Mouse (Mus musculus) gastrocnemius, postnatal 10 days (tissue): ENCODE measurements at regions not wholly inside any gene's neighbourhood (a gene's known extent, or its start where the extent isn't known, plus 50 kb on each side); places are given as distances from the start of the nearest gene placed in this dataset.

Experiments
- DNase-seq: peaks from one replicate; pipeline ENCODE4 v3.0.0; 2021; ENCODE audit warnings: mixed read lengths

GRCm38 (mm10) chr2:169234368-169235070 is 279.1 kb upstream of the Zfp64 start:
- no peak for DNase-seq

GRCm38 (mm10) chr2:169233151-169234123 is 278.1 kb upstream of the Zfp64 start:
- no peak for DNase-seq

- no peak for DNase-seq
Observed at GRCm38 (mm10) chr2:169222264-169222663, 266.9 kb upstream of the Zfp64 start.

GRCm38 (mm10) chr2:169221141-169221540 is 265.8 kb upstream of the Zfp64 start:
- DNase-seq: no peak

GRCm38 (mm10) chr2:169215546-169216043 is 260.2 kb upstream of the Zfp64 start:
- DNase-seq: no peak

- no peak for DNase-seq
Observed at GRCm38 (mm10) chr2:169214396-169214795, 259.0 kb upstream of the Zfp64 start.

GRCm38 (mm10) chr2:169213314-169213713 is 257.9 kb upstream of the Zfp64 start:
- no peak for DNase-seq

GRCm38 (mm10) chr2:169212676-169213257 is 257.4 kb upstream of the Zfp64 start:
- no peak for DNase-seq

- DNase-seq: no peak
Observed at GRCm38 (mm10) chr2:169204254-169204752, 248.9 kb upstream of the Zfp64 start.

GRCm38 (mm10) chr2:169191974-169192373 is 236.6 kb upstream of the Zfp64 start:
- no peak for DNase-seq

GRCm38 (mm10) chr2:169191465-169191864 is 236.1 kb upstream of the Zfp64 start:
- no peak for DNase-seq

GRCm38 (mm10) chr2:169177565-169177964 is 222.2 kb upstream of the Zfp64 start:
- DNase-seq: no peak

GRCm38 (mm10) chr2:169168795-169169194 is 213.4 kb upstream of the Zfp64 start:
- no peak for DNase-seq

- no peak for DNase-seq
Observed at GRCm38 (mm10) chr2:169168376-169168775, 213.0 kb upstream of the Zfp64 start.

GRCm38 (mm10) chr2:169161651-169162050 is 206.3 kb upstream of the Zfp64 start:
- DNase-seq: no peak

- no peak for DNase-seq
Observed at GRCm38 (mm10) chr2:169158760-169159159, 203.4 kb upstream of the Zfp64 start.

GRCm38 (mm10) chr2:169158005-169158673 is 202.8 kb upstream of the Zfp64 start:
- DNase-seq: no peak

GRCm38 (mm10) chr2:169156908-169157307 is 201.5 kb upstream of the Zfp64 start:
- DNase-seq: no peak

GRCm38 (mm10) chr2:169154881-169155280 is 199.5 kb upstream of the Zfp64 start:
- no peak for DNase-seq

- no peak for DNase-seq
Observed at GRCm38 (mm10) chr2:169147655-169148054, 192.3 kb upstream of the Zfp64 start.

GRCm38 (mm10) chr2:169142224-169142623 is 186.8 kb upstream of the Zfp64 start:
- no peak for DNase-seq

GRCm38 (mm10) chr2:169133855-169134254 is 178.5 kb upstream of the Zfp64 start:
- no peak for DNase-seq
